ENCODE assay signal across 8 mouse cellular contexts in the genomic region with DNA sequence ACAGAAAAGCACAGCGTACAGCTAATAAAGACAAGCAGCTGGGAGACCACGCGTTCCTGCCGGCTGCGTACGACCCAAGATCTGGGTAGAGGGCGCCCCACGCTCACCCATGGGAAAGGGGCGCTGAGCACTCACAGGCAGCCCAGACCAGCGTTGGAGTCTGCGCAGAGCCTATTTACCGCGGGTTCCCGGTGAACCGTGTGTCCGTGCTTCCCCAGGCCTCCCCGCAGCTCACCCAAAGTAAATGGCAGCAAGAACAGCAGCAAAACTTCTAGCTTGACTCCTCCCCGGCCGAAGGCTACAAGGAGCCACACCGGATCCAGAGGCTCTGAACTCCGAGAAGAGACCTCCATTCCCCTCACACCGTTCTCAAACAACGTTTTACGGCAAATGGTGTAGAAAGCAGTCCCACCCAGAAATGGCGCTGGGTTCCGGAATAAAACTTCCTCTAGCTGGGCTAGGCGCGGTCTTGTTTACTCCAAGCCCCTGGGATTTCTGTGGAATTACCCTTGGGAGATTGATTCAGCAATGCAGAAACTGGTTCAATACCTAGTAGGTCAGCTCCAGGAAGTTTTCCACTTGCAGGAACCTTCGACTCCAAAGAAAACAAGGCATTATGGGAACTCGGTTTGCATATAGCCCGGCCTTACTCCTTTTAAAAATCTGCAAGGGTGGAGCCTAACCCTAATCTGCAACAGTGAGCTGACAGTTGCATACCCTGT. TPM values are rescaled to one million over a fixed set of nuclear protein-coding genes. Genes with fewer than 3 reads are reported as not detected.
DNase-seq lines count a peak whose midpoint lies in the region; ATAC-seq lines count a peak whose summit lies in the region.

Gene Cr1l, minus strand, starts transcription at position 634 of the 722 bp plus-strand sequence.

- ATAC-seq in intestine, embryonic 14.5 days (replicated peaks; ENCODE audit: low FRiP score, low TSS enrichment, low read depth): peak; percentile 97

- no peaks in the 10 kb centered on the region for H3K27me3 ChIP-seq in intestine, embryonic 14.5 days (replicated peaks; ENCODE audit: control insufficient read depth, insufficient read depth, low read length)

- under 1% methylated on average over 31 of the region's 31 CpGs for WGBS in intestine, embryonic 14.5 days

- H3K4me1 ChIP-seq in intestine, embryonic 14.5 days (replicated peaks; ENCODE audit: control insufficient read depth, insufficient read depth, low read length): peaks cover 4% of the 10 kb centered on the region; the same call in 1 of the 2 replicates

- peak within 1 kb of the TSS; percentile 57 for H3K4me3 ChIP-seq in intestine, embryonic 14.5 days (ENCODE audit: low read depth, low read length)

- peak within 1 kb of the TSS; percentile 98 for H3K27ac ChIP-seq in intestine, embryonic 14.5 days (ENCODE audit: low read depth)

- no peaks in the 10 kb centered on the region for H3K9me3 ChIP-seq in intestine, embryonic 14.5 days (ENCODE audit: control insufficient read depth, low read length)

- H3K9ac ChIP-seq in intestine, embryonic 14.5 days (ENCODE audit: low read length): peak within 1 kb of the TSS; percentile 90

- H3K36me3 ChIP-seq in intestine, embryonic 14.5 days (ENCODE audit: control insufficient read depth, insufficient read depth, low read length): peaks cover 23% of the 10 kb centered on the region

- DNase-seq in adrenal gland, adult 18-20 months (ENCODE audit: low spot score in 2 of 2): peak; percentile 79 to 83
- DNase-seq in embryo, embryonic 11 days: peak; percentile 95
- peak; percentile 84 for DNase-seq in gastrocnemius, postnatal 25 days
- DNase-seq in intestine, embryonic 14.5 days (ENCODE audit: low spot score): peak; percentile 96
- peak; percentile 87 to 88 for DNase-seq in left cerebral cortex, postnatal 14 days (ENCODE audit: low spot score in 2 of 2)
- DNase-seq in mesoderm, embryonic 11.5 days (ENCODE audit: low read depth, low spot score): peak; percentile 86
- DNase-seq in right cerebral cortex, postnatal 36 days (ENCODE audit: low spot score in 2 of 2): peak; percentile 80 to 82
- peak; percentile 88 for DNase-seq in yolk sac, embryonic 10.5 days (ENCODE audit: low spot score)

- intact Hi-C loops in left cerebral cortex, postnatal 14 days (cut with DNase I): no loop called here

- peak within 1 kb of the TSS; percentile 71 for H3K4me2 ChIP-seq in intestine, embryonic 14.5 days (ENCODE audit: low read length)

RNA-seq across cellular contexts. Expression of gene Cr1l, which starts in this region (rescaled TPM):
- total RNA-seq in adrenal gland, adult 18-20 months (2021): 10 to 100 TPM; 69.7 to 78.0 TPM
- total RNA-seq in gastrocnemius, postnatal 25 days (2021): 10 to 100 TPM; 33.3 to 40.0 TPM
- polyA plus RNA-seq in intestine, embryonic 14.5 days (2014; fragmentation: Nextera tagmentation; extraction: Ambion mirVana): 64.0 and 66.1 TPM in 2 replicates
- 10 to 100 TPM; 34.7 to 35.5 TPM for total RNA-seq in left cerebral cortex, postnatal 14 days (2021)

Comparison
In these comparisons a context has a peak if more than half of its experiments do, and no peak if none do; other contexts are left out.
1. Peak in every context shown above with its lines: DNase-seq, ATAC-seq, H3K4me3 ChIP-seq and H3K27ac ChIP-seq.